8 mouse cellular contexts compared by ENCODE assay signal in genomic region chr7:84605033-84605687, GRCm38 (mm10). TPM values are rescaled to one million over a fixed set of nuclear protein-coding genes. Genes with fewer than 3 reads are reported as not detected.
DNase-seq lines count a peak whose midpoint lies in the region.

No protein-coding gene starts in this region.

- peak overlapping the region; percentile 89 for H3K4me3 ChIP-seq in megakaryocyte, embryonic 14.5 days (replicated peaks)

- peaks cover 2% of the 10 kb centered on the region for H3K36me3 ChIP-seq in megakaryocyte, embryonic 14.5 days (replicated peaks; ENCODE audit: low read length)

- H3K9me3 ChIP-seq in megakaryocyte, embryonic 14.5 days, result no peaks in the 10 kb centered on the region

- peaks cover 20% of the 10 kb centered on the region for H3K4me1 ChIP-seq in megakaryocyte, embryonic 14.5 days

- no peaks in the 10 kb centered on the region for H3K27me3 ChIP-seq in megakaryocyte, embryonic 14.5 days (replicated peaks)

- DNase-seq in adrenal gland, postnatal 14 days, result peak; percentile 24
- DNase-seq in adrenal gland, adult 2 months, result no peak
- peak; percentile 17 for DNase-seq in thymus, postnatal 0 days (ENCODE audit: low spot score)
- no peak for DNase-seq in thymus, postnatal 14 days
- peak; percentile 22 for DNase-seq in induced T-regulatory cell, adult 2 months (ENCODE audit: low read depth)
- no peak for DNase-seq in c-Kit-positive CD71-positive TER-119-positive erythroid progenitor cells, embryonic 14.5 days (ENCODE audit: low spot score)
- no peak for DNase-seq in cerebellum, postnatal 25 days

RNA-seq across cellular contexts. Expression of gene Fah, which starts 1.4 kb away (rescaled TPM):
- total RNA-seq in adrenal gland, postnatal 14 days (2021), result 47.5 and 99.3 TPM in 2 replicates
- 100 to 1,000 TPM in 1 of 2 experiments, 10 to 100 TPM in 1; 48.4 to 106 TPM for total RNA-seq in adrenal gland, adult 2 months (2021)
- 73.8 and 74.4 TPM in 2 replicates for polyA plus RNA-seq in adrenal gland, adult 2 months (2012; rRNA removed)
- polyA plus RNA-seq in thymus, postnatal 0 days (2015; fragmentation: Nextera tagmentation; extraction: Ambion mirVana), result 4.3 and 5.6 TPM in 2 replicates
- polyA plus RNA-seq in megakaryocyte, embryonic 14.5 days (2012; ENCODE audit: insufficient read depth, low replicate concordance), result 4.0 and 10.3 TPM in 2 replicates

Comparison
In these comparisons a context has a peak if more than half of its experiments do, and no peak if none do; other contexts are left out.
1. DNase-seq: peak in adrenal gland, postnatal 14 days (single experiment), thymus, postnatal 0 days (single experiment) and induced T-regulatory cell, adult 2 months (single experiment); none in adrenal gland, adult 2 months (single experiment), thymus, postnatal 14 days (single experiment), c-Kit-positive CD71-positive TER-119-positive erythroid progenitor cells, embryonic 14.5 days (single experiment) and cerebellum, postnatal 25 days (0 of 2).